Mouse (Mus musculus): ENCODE measurements around the gene Copg2. TPM values are rescaled to one million over a fixed set of nuclear protein-coding genes. Genes with fewer than 3 reads are reported as not detected.

Copg2 gene
- polyA plus RNA-seq, 2 experiments from 2014 or later: 19.5 to 46.4 TPM

Other genes starting within 250 kb of the Copg2 start
- 10 to 100 TPM; 11.3 to 12.6 TPM for gene Cep41, start 203.0 kb downstream of the Copg2 start, polyA plus RNA-seq (2017; shearing (Covaris generic))
- gene Mest, start 173.2 kb downstream of the Copg2 start, polyA plus RNA-seq (2017; shearing (Covaris generic)): 1 to 10 TPM; 1.2 to 1.6 TPM
- gene Tsga13, start 18.8 kb upstream of the Copg2 start, polyA plus RNA-seq (2017; shearing (Covaris generic)): not detected
- under 1 TPM in 1 of 2 experiments, not detected in 1; 0.17 TPM for gene Klf14, start 62.3 kb upstream of the Copg2 start, polyA plus RNA-seq (2017; shearing (Covaris generic))

Measured in CD4-positive, CD25-positive, alpha-beta regulatory T cell, adult 4 months (primary cell).